Mouse (Mus musculus): ENCODE results near the gene Dlx6. TPM values are rescaled to one million over a fixed set of nuclear protein-coding genes. Genes with fewer than 3 reads are reported as not detected.

Dlx6 gene
- total RNA-seq (2015; ENCODE audit: low replicate concordance) (not detected in 2 replicates), total RNA-seq (2017; ENCODE audit: low replicate concordance) (not detected in 2 replicates)

DNA sequence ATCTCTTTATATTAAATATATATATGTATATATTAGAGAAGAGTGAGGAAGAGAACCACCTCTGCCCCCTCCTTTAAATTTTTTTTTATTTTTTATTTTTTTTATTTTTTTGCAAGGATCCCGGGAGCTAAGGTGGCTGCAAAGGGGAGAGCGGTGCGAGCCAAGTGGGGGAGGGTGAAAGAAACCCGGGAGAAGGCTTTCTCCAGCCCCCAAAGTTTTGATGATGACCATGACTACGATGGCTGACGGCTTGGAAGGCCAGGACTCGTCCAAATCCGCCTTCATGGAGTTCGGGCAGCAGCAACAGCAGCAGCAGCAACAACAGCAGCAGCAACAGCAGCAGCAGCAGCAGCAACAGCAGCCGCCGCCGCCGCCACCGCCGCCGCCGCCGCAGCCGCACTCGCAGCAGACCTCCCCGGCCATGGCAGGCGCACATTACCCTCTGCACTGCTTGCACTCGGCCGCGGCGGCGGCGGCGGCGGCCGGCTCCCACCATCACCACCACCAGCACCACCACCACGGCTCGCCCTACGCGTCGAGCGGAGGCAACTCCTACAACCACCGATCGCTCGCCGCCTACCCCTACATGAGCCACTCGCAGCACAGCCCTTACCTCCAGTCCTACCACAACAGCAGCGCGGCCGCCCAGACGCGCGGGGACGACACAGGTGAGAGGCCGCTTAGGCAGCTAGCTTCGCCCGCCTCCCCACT, at the start of gene Dlx6:
Dlx6 (plus strand) TSS at position 175 of the 711 bp plus-strand sequence.
- ATAC-seq (replicated peaks; ENCODE audit: low FRiP score, poor library complexity, severe bottlenecking) = no peak

GRCm38 (mm10) chr6:6816821-6817220, 46.3 kb upstream of the Dlx6 start:
- ATAC-seq (replicated peaks; ENCODE audit: low FRiP score, poor library complexity, severe bottlenecking) = no peak

- no peak for ATAC-seq (replicated peaks; ENCODE audit: low FRiP score, poor library complexity, severe bottlenecking)
These were observed 44.9 kb upstream of the Dlx6 start for GRCm38 (mm10) chr6:6818036-6818788.

DNA sequence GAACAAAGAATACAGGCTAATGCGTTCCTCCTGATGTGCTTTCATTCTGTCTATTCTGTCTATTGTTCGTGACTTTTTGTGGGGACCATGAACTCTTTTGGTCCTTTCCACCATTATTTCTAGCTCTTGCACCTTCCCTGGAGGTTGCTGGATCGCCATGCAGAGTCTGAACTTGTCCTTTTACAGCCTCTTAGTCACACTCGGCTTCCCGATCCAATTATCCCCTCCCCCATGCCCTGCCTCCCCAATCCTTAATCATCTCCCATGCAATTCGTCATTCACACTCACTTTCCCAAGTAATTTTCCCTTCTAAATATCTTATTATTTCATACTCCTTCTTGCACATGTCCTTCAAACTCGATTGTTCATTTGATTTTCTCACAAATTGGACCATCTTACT, 44.0 kb upstream of the Dlx6 start:
- ATAC-seq (replicated peaks; ENCODE audit: low FRiP score, poor library complexity, severe bottlenecking) = no peak

- ATAC-seq (replicated peaks; ENCODE audit: low FRiP score, poor library complexity, severe bottlenecking) = no peak
These were observed 37.8 kb upstream of the Dlx6 start for GRCm38 (mm10) chr6:6825313-6825712.

GRCm38 (mm10) chr6:6826861-6827260, 36.3 kb upstream of the Dlx6 start:
- ATAC-seq (replicated peaks; ENCODE audit: low FRiP score, poor library complexity, severe bottlenecking) = no peak

DNA sequence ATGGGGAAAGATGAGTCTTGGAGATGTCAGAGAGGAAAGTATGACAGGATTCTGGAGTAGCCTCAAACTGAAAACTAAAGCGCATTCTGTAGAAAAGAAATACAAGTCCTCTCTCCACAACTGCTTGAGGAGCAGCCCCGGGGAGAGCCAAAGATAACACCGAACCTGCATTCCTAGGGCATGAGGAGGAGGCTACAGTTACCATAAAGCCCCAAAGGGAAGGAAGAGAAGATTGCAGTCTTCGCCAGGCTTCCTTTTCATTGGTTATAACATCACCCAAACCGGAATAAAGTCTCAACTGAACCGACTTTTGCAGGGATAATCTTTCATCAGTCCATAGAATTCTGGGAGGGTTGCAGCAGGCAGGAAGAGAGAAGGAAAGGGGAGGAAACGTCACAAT, 32.7 kb upstream of the Dlx6 start:
- ATAC-seq (replicated peaks; ENCODE audit: low FRiP score, poor library complexity, severe bottlenecking) = no peak

DNA sequence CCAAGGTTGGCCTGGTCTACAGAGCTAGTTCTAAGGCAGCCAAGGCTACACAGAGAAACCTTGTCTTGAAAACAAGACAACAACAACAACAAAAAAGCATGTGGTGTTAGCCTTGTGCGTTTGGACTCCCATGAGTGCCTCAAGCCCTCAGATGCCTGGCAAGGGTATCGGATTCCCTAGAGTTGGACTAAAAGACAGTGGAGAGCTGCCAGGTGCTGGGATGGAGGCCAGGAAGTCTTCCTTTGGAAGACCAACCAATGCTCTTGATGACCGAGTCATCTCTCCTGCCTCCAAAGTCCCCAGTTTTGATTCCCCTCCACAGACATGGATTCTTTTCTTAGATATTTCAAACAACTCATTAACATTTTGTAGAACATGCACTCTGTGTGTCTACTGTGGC, 29.8 kb upstream of the Dlx6 start:
- no peak for ATAC-seq (replicated peaks; ENCODE audit: low FRiP score, poor library complexity, severe bottlenecking)

DNA sequence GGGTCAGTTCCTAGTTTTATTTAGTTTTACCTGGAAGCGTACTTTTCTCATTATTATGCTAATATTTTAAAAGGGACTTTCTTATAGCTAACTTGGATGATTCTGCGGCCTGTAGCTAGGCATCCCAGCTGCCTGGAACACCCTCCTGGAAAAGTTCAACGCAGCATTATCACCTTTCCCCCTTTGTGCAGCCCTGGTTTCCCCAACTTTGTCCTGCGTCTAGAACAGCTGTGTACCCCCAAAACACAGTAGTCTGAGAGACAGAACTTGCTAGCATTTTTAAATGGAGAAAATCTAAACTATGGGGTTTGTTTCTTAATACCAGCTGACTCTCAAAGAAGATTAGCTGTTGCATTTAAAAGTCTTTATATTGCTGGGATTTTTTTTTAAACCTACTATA, 14.6 kb upstream of the Dlx6 start:
- ATAC-seq (replicated peaks; ENCODE audit: low FRiP score, poor library complexity, severe bottlenecking) = no peak

GRCm38 (mm10) chr6:6849744-6850143, 13.4 kb upstream of the Dlx6 start:
- no peak for ATAC-seq (replicated peaks; ENCODE audit: low FRiP score, poor library complexity, severe bottlenecking)

DNA sequence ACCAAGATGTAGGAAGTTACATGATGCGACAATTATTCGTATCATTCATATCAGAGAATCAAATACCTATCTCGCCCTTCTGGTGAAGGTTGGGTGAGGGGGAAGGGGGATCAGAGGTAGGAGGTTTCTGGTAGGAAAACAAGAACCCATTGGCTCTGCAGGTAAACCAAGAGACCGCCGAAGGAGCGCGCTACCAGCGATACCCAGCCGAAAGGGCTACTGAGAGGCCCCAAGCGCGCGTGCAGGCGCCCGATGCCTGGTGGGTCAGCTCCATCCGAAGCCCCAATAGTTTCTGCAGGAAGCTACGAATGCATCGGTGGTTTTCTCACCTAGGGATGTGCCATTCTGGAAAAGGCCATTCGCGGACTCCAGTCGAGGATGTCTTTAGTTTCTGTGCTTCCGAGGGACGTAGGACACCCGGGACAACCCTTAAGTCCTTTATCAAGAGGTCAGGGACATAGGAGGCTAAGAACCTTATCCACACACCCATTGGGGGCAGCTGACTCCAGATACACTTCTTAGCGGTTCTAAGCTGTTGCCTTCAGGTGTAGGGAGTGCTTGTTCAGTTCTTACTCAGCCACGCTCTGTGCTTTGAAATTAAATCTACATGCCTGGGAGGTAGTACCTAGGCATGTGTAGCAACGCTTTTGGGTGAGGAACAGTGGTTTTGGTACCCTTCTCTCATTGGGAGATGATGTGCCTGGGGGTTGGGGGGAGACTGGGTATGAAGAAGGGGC, 12.6 kb upstream of the Dlx6 start:
- ATAC-seq (replicated peaks; ENCODE audit: low FRiP score, poor library complexity, severe bottlenecking) = no peak

DNA sequence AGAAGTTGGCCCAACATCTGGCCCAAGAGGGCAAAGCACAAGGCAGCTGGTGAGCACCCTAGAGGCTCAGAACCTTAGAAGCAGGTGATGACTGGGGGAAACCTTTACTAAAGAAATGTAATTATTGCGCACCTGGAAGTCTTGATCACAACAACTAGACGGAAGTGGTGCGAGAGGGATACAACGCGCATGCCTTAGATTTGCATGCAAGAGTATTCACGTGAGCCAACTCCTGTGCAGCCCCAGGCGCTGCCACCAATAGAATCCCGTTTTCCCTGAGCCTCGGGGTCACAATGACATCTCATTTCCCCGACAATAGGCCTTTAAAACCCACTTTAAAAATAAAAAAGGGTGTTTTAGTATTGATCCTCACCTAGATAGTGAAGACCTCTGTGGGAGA, 12.0 kb upstream of the Dlx6 start:
- ATAC-seq (replicated peaks; ENCODE audit: low FRiP score, poor library complexity, severe bottlenecking) = no peak

DNA sequence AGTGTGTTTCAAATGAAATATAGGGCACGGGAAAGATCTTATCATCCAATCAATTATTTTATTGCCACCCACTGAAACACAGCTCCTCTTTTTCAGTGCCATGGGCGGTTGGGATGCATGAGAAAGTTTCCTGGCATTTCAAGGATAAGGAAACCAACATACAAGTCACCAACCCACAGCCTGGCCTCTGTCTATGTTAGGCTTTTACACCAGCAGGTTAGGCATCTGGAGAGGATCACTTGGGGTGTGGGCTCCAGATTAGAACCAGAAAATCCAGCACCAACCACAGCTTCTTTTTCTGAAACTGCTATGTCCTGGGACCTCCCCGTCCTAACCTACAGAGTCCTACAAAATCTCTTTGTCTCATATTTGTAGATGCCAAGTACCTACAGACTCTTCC, 10.2 kb upstream of the Dlx6 start:
- no peak for ATAC-seq (replicated peaks; ENCODE audit: low FRiP score, poor library complexity, severe bottlenecking)

GRCm38 (mm10) chr6:6854176-6854575, 9.0 kb upstream of the Dlx6 start:
- no peak for ATAC-seq (replicated peaks; ENCODE audit: low FRiP score, poor library complexity, severe bottlenecking)

GRCm38 (mm10) chr6:6854902-6855745, 8.0 kb upstream of the Dlx6 start:
- no peak for ATAC-seq (replicated peaks; ENCODE audit: low FRiP score, poor library complexity, severe bottlenecking)

- no peak for ATAC-seq (replicated peaks; ENCODE audit: low FRiP score, poor library complexity, severe bottlenecking)
These were observed 7.4 kb upstream of the Dlx6 start for GRCm38 (mm10) chr6:6855746-6856185.

GRCm38 (mm10) chr6:6856316-6856715, 6.8 kb upstream of the Dlx6 start:
- ATAC-seq (replicated peaks; ENCODE audit: low FRiP score, poor library complexity, severe bottlenecking) = no peak

- ATAC-seq (replicated peaks; ENCODE audit: low FRiP score, poor library complexity, severe bottlenecking) = no peak
These were observed 6.3 kb upstream of the Dlx6 start for GRCm38 (mm10) chr6:6856881-6857280.

GRCm38 (mm10) chr6:6857766-6858165, 5.4 kb upstream of the Dlx6 start:
- ATAC-seq (replicated peaks; ENCODE audit: low FRiP score, poor library complexity, severe bottlenecking) = no peak

GRCm38 (mm10) chr6:6858571-6858970, 4.6 kb upstream of the Dlx6 start:
- ATAC-seq (replicated peaks; ENCODE audit: low FRiP score, poor library complexity, severe bottlenecking) = no peak
